Mouse (Mus musculus) heart, embryonic 11.5 days (tissue): Measurements from ENCODE around the gene Fcna. TPM values are rescaled to one million over a fixed set of nuclear protein-coding genes. Genes with fewer than 3 reads are reported as not detected.

ENCODE experiments used
- ATAC-seq: fragments of 200-750 bp; cut with Nextera tagmentation; replicated peaks from 2 replicates; pipeline ENCODE4 v1.8.0; 2017; ENCODE audit warnings: moderate library complexity; ENCODE audit not compliant: insufficient number of reproducible peaks, low FRiP score, low TSS enrichment
- H3K27ac ChIP-seq: fragments of 300-500 bp; sonication (generic); 2 replicates; pipeline ENCODE4 v1.5.1; 2014; ENCODE audit warnings: mild to moderate bottlenecking, low read depth, low read length
- H3K27me3 ChIP-seq: fragments of 300-500 bp; sonication (generic); 2 replicates; pipeline ENCODE4 v1.6.1; 2014; ENCODE audit warnings: mild to moderate bottlenecking, low read length, mixed read lengths; ENCODE audit not compliant: control insufficient read depth, insufficient read depth
- H3K36me3 ChIP-seq: fragments of 300-500 bp; sonication (generic); 2 replicates; pipeline ENCODE4 v1.6.1; 2014; ENCODE audit warnings: mild to moderate bottlenecking, low read length, moderate library complexity, mixed read lengths; ENCODE audit not compliant: control insufficient read depth, insufficient read depth
- H3K4me1 ChIP-seq: fragments of 300-500 bp; sonication (generic); 2 replicates; pipeline ENCODE4 v1.6.1; 2014; ENCODE audit warnings: low read length; ENCODE audit not compliant: control insufficient read depth, insufficient read depth
- H3K4me2 ChIP-seq: fragments of 300-500 bp; sonication (generic); 2 replicates; pipeline ENCODE4 v1.6.1; 2014; ENCODE audit warnings: mild to moderate bottlenecking, moderate library complexity
- H3K4me3 ChIP-seq: fragments of 300-500 bp; sonication (generic); 2 replicates; pipeline ENCODE4 v1.5.1; 2014; ENCODE audit warnings: low read depth, low read length
- H3K9ac ChIP-seq: fragments of 300-500 bp; sonication (generic); 2 replicates; pipeline ENCODE4 v1.6.1; 2014; ENCODE audit warnings: mild to moderate bottlenecking, low read depth, low read length, moderate library complexity
- H3K9me3 ChIP-seq: fragments of 300-500 bp; sonication (generic); replicated peaks from 2 replicates; pipeline ENCODE4 v1.6.1; 2016; ENCODE audit warnings: low read length; ENCODE audit not compliant: control insufficient read depth
- WGBS: fragments of 180-500 bp; shearing (Covaris S2); extraction: QIAGEN DNeasy Blood & Tissue Kit; methylation state at CpG from one replicate; pipeline ENCODE4 v1.1.7; 2014; ENCODE audit not compliant: insufficient replicate concordance; 5-methylcytosine and 5-hydroxymethylcytosine counted together
- polyA plus RNA-seq: library from polyadenylated mRNA; unstranded; fragments of >200 nt; fragmentation: Nextera tagmentation; extraction: Ambion mirVana; gene quantifications from 2 replicates; pipeline ENCODE4 v1.2.1, GENCODE M21; 2014

Gene Fcna
- polyA plus RNA-seq, 1 experiment from 2014 or later = 1.0 TPM

GRCm38 (mm10) chr2:25578796-25579736, 48.8 kb downstream of the Fcna start:
- Histone ChIP-seq H3K4me3 (peak overlapping the region; percentile 21), H3K9me3 (no peaks in the 10 kb centered on the region), H3K27me3 (peaks cover 52% of the 10 kb centered on the region), H3K27ac (no peak overlapping the region), H3K4me2 (peak overlapping the region; percentile 52), H3K9ac (no peak overlapping the region), H3K36me3 (peaks cover 6% of the 10 kb centered on the region), H3K4me1 (peaks cover 48% of the 10 kb centered on the region)
- no peak for ATAC-seq
- WGBS = 4% methylated on average over 77 of the region's 77 CpGs

GRCm38 (mm10) chr2:25577951-25578795, 49.7 kb downstream of the Fcna start:
- H3K27ac ChIP-seq = no peak overlapping the region
- peak overlapping the region; percentile 52 for H3K4me2 ChIP-seq
- no peak for ATAC-seq
- no peaks in the 10 kb centered on the region; the same call in 1 of the 2 replicates for H3K36me3 ChIP-seq
- H3K9ac ChIP-seq = no peak overlapping the region
- H3K4me3 ChIP-seq = peak overlapping the region; percentile 14
- 5% methylated on average over 75 of the region's 75 CpGs for WGBS
- H3K27me3 ChIP-seq = peaks cover 52% of the 10 kb centered on the region
- no peaks in the 10 kb centered on the region for H3K9me3 ChIP-seq
- peaks cover 57% of the 10 kb centered on the region for H3K4me1 ChIP-seq

- H3K27ac ChIP-seq = no peak overlapping the region
- no peak for ATAC-seq
- 12% methylated on average over 92 of the region's 92 CpGs for WGBS
- H3K4me1 ChIP-seq = peaks cover 56% of the 10 kb centered on the region
- no peaks in the 10 kb centered on the region for H3K9me3 ChIP-seq
- H3K36me3 ChIP-seq = no peaks in the 10 kb centered on the region
- H3K4me3 ChIP-seq = peak overlapping the region; percentile 14
- H3K4me2 ChIP-seq = peak overlapping the region; percentile 52
- peaks cover 52% of the 10 kb centered on the region for H3K27me3 ChIP-seq
- H3K9ac ChIP-seq = no peak overlapping the region
Observed at GRCm38 (mm10) chr2:25576965-25577891, 50.6 kb downstream of the Fcna start.

- H3K27me3 ChIP-seq = peaks cover 52% of the 10 kb centered on the region
- no peaks in the 10 kb centered on the region for H3K9me3 ChIP-seq
- no peak overlapping the region for H3K4me3 ChIP-seq
- 74% methylated on average over 16 of the region's 16 CpGs for WGBS
- no peaks in the 10 kb centered on the region for H3K36me3 ChIP-seq
- no peak overlapping the region for H3K9ac ChIP-seq
- H3K4me1 ChIP-seq = peaks cover 49% of the 10 kb centered on the region
- H3K4me2 ChIP-seq = no peak overlapping the region
- no peak overlapping the region for H3K27ac ChIP-seq
- no peak for ATAC-seq
Observed at GRCm38 (mm10) chr2:25576028-25576850, 51.6 kb downstream of the Fcna start.

- H3K9ac ChIP-seq = peak overlapping the region; percentile 63
- no peak for ATAC-seq
- peak overlapping the region; percentile 67; the same call in 1 of the 2 replicates for H3K27ac ChIP-seq
- H3K36me3 ChIP-seq = no peaks in the 10 kb centered on the region
- peak overlapping the region; percentile 83 for H3K4me2 ChIP-seq
- WGBS = 12% methylated on average over 21 of the region's 21 CpGs
- peaks cover 48% of the 10 kb centered on the region for H3K4me1 ChIP-seq
- H3K27me3 ChIP-seq = peaks cover 49% of the 10 kb centered on the region
- no peaks in the 10 kb centered on the region for H3K9me3 ChIP-seq
- peak overlapping the region; percentile 60 for H3K4me3 ChIP-seq
Observed at GRCm38 (mm10) chr2:25575432-25576027, 52.3 kb downstream of the Fcna start.

Other genes with a start within 250 kb of the Fcna start
- 0.18 and 0.20 TPM in 2 replicates for gene Entpd2, start 232.2 kb downstream of the Fcna start, polyA plus RNA-seq
- 16.8 and 18.9 TPM in 2 replicates for gene Npdc1, start 228.7 kb downstream of the Fcna start, polyA plus RNA-seq
- gene Fut7, start 204.8 kb downstream of the Fcna start, polyA plus RNA-seq = not detected in 2 replicates
- 2.0 and 3.4 TPM in 2 replicates for gene Abca2, start 199.3 kb downstream of the Fcna start, polyA plus RNA-seq
- 0.47 and 0.83 TPM in 2 replicates for gene Clic3, start 171.2 kb downstream of the Fcna start, polyA plus RNA-seq
- gene Paxx, start 166.9 kb downstream of the Fcna start, polyA plus RNA-seq = 16.5 and 20.0 TPM in 2 replicates
- gene Ptgds, start 158.0 kb downstream of the Fcna start, polyA plus RNA-seq = 0.66 and 1.1 TPM in 2 replicates
- gene Lcn12, start 134.1 kb downstream of the Fcna start, polyA plus RNA-seq = not detected in 2 replicates
- gene Fbxw5, start 127.3 kb downstream of the Fcna start, polyA plus RNA-seq = 66.7 and 78.7 TPM in 2 replicates
- gene C8g, start 126.3 kb downstream of the Fcna start, polyA plus RNA-seq = 3.4 and 3.7 TPM in 2 replicates
- gene Traf2, start 81.1 kb downstream of the Fcna start, polyA plus RNA-seq = 20.3 and 21.9 TPM in 2 replicates
- 318 and 356 TPM in 2 replicates for gene Edf1, start 70.2 kb downstream of the Fcna start, polyA plus RNA-seq
- gene Mamdc4, start 53.2 kb downstream of the Fcna start, polyA plus RNA-seq = 3.2 and 5.5 TPM in 2 replicates
- 167 and 172 TPM in 2 replicates for gene Phpt1, start 52.8 kb downstream of the Fcna start, polyA plus RNA-seq
- gene Ajm1, start 46.3 kb downstream of the Fcna start, polyA plus RNA-seq = 0.21 TPM in 1 of 2 replicates, not detected in the other
- 35.9 and 40.0 TPM in 2 replicates for gene Rabl6, start 19.5 kb downstream of the Fcna start, polyA plus RNA-seq
- 0.11 and 0.20 TPM in 2 replicates for gene Ccdc183, start 10.4 kb downstream of the Fcna start, polyA plus RNA-seq
- 14.6 and 18.4 TPM in 2 replicates for gene Tmem141, start 6.0 kb downstream of the Fcna start, polyA plus RNA-seq
- not detected in 2 replicates for gene Lcn8, start 25.1 kb upstream of the Fcna start, polyA plus RNA-seq
- gene Lcn5, start 29.9 kb upstream of the Fcna start, polyA plus RNA-seq = not detected in 2 replicates
- not detected in 2 replicates for gene Lcn6, start 48.8 kb upstream of the Fcna start, polyA plus RNA-seq
- not detected in 2 replicates for gene Lcn10, start 54.7 kb upstream of the Fcna start, polyA plus RNA-seq
- gene Obp2a, start 72.0 kb upstream of the Fcna start, polyA plus RNA-seq = not detected in 2 replicates
- gene Bmyc, start 78.7 kb upstream of the Fcna start, polyA plus RNA-seq = 42.9 and 49.9 TPM in 2 replicates
- gene Obp2b, start 109.0 kb upstream of the Fcna start, polyA plus RNA-seq = not detected in 2 replicates
- not detected in 2 replicates for gene Lcn3, start 137.5 kb upstream of the Fcna start, polyA plus RNA-seq
- gene Lcn11, start 149.0 kb upstream of the Fcna start, polyA plus RNA-seq = not detected in 2 replicates
- gene Gm13539, start 154.2 kb upstream of the Fcna start, polyA plus RNA-seq = not detected in 2 replicates
- gene Glt6d1, start 187.8 kb upstream of the Fcna start, polyA plus RNA-seq = not detected in 2 replicates
- gene Lcn9, start 195.1 kb upstream of the Fcna start, polyA plus RNA-seq = not detected in 2 replicates
- gene Sohlh1, start 219.2 kb upstream of the Fcna start, polyA plus RNA-seq = not detected in 2 replicates
- 0.04 TPM in 1 of 2 replicates, not detected in the other for gene Kcnt1, start 235.7 kb upstream of the Fcna start, polyA plus RNA-seq